Mouse (Mus musculus) C2C12 (cell line): Measurements from ENCODE around the gene Ift122.

Source experiments
- CEBPB ChIP-seq: IDR thresholded peaks from one replicate; pipeline ENCODE4 v1.6.1; 2011; ENCODE audit warnings: low read depth, mild to moderate bottlenecking, control low read depth, moderate library complexity
- CTCF ChIP-seq: IDR thresholded peaks from one replicate; pipeline ENCODE4 v1.5.1; 2011; ENCODE audit not compliant: control insufficient read depth, insufficient read depth, insufficient read length
- MAX ChIP-seq: IDR thresholded peaks from one replicate; pipeline ENCODE4 v1.6.1; 2011; ENCODE audit warnings: mild to moderate bottlenecking, control low read depth
- MYOD1 ChIP-seq: IDR thresholded peaks from one replicate; pipeline ENCODE4 v1.6.1; 2011; ENCODE audit warnings: low read depth; ENCODE audit not compliant: control insufficient read depth, insufficient read length
- MYOG ChIP-seq: IDR thresholded peaks from one replicate; pipeline ENCODE4 v1.6.1; 2011; ENCODE audit not compliant: control insufficient read depth, insufficient read length; ENCODE audit errors: extremely low read depth
- USF1 ChIP-seq: IDR thresholded peaks from one replicate; pipeline ENCODE4 v1.6.1; 2011; ENCODE audit warnings: low read depth, mild to moderate bottlenecking, control low read depth, moderate library complexity

- no peak for TF ChIP-seq CTCF
- no peak for TF ChIP-seq MAX
- no peak for TF ChIP-seq MYOG
- no peak for TF ChIP-seq USF1
- no peak for TF ChIP-seq CEBPB
- no peak for TF ChIP-seq MYOD1
Observed at GRCm38 (mm10) chr6:115968086-115968485, 114.8 kb downstream of the Ift122 start.
